Mouse (Mus musculus) kidney, adult 2 months (tissue): Measurements from ENCODE around the gene Kctd10.

ENCODE experiments used
- CTCF ChIP-seq: fragments of 200-500 bp; conservative IDR thresholded peaks from 2 replicates; pipeline ENCODE4 v1.5.1; 2011; ENCODE audit warnings: low read depth, mild to moderate bottlenecking, control low read depth, low read length, moderate library complexity, mixed read lengths; ENCODE audit not compliant: insufficient read depth, insufficient read length
- POLR2A ChIP-seq: fragments of 200-500 bp; IDR thresholded peaks from one replicate; pipeline ENCODE4 v1.6.1; 2011; ENCODE audit warnings: low read depth, low read length, control low read depth

DNA sequence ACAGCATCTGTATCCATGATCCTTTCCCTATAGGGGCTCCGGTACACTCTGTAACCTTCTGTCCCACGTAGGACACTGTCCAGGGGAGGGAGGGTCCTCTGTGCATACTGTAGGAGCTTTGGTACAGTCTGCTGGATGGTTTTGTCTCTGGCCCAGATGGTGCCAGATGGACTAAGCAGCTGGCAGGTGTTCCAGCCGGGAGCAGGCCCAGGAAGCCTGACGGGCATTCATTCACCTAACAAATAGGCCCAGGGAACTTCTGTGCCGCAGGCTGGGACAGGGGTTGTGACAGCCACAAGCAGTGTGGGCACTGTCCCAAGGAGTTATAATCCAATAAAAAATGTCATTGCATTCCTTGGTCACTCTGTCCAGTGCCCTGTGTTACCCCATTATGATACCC, 43.7 kb upstream of the Kctd10 start:
- TF ChIP-seq POLR2A (no peak), CTCF (no peak)
